Mouse (Mus musculus): ENCODE data around the gene Dpp4. TPM values are rescaled to one million over a fixed set of nuclear protein-coding genes. Genes with fewer than 3 reads are reported as not detected.

Gene Dpp4
- polyA plus RNA-seq, 1 experiment from 2014 or later: 12.8 TPM

Other genes with a start within 250 kb of the Dpp4 start
- gene Gcg, start 71.4 kb upstream of the Dpp4 start, polyA plus RNA-seq (2015; fragmentation: Nextera tagmentation; extraction: Ambion mirVana): not detected in 2 replicates
- gene Fap, start 161.8 kb upstream of the Dpp4 start, polyA plus RNA-seq (2015; fragmentation: Nextera tagmentation; extraction: Ambion mirVana): 4.6 and 5.5 TPM in 2 replicates
- 1.4 and 2.5 TPM in 2 replicates for gene Ifih1, start 234.0 kb upstream of the Dpp4 start, polyA plus RNA-seq (2015; fragmentation: Nextera tagmentation; extraction: Ambion mirVana)